Mouse (Mus musculus): Measurements from ENCODE around the gene Fcna. TPM values are rescaled to one million over a fixed set of nuclear protein-coding genes. Genes with fewer than 3 reads are reported as not detected.

Fcna gene
- polyA plus RNA-seq, 1 experiment from 2014 or later = 0.52 TPM

GRCm38 (mm10) chr2:25625986-25626385, 1.8 kb downstream of the Fcna start:
- Histone ChIP-seq H3K9ac (replicated peaks; ENCODE audit: low read length) (no peak overlapping the region), H3K9me3 (replicated peaks; ENCODE audit: control insufficient read depth, low read length) (no peaks in the 10 kb centered on the region), H3K27ac (replicated peaks; ENCODE audit: low read depth, low read length) (no peak overlapping the region), H3K4me1 (ENCODE audit: control insufficient read depth, insufficient read depth, low read length) (no peaks in the 10 kb centered on the region), H3K4me3 (ENCODE audit: low read depth, low read length) (no peak overlapping the region), H3K4me2 (ENCODE audit: low read depth, low read length) (no peak overlapping the region), H3K27me3 (ENCODE audit: control insufficient read depth, insufficient read depth, low read length) (no peaks in the 10 kb centered on the region), H3K36me3 (replicated peaks; ENCODE audit: control insufficient read depth, insufficient read depth, low read depth, low read length) (no peaks in the 10 kb centered on the region)
- 66% methylated on average over 5 of the region's 5 CpGs for WGBS
- DNase-seq (ENCODE audit: low spot score) = no peak
- no peak for ATAC-seq (replicated peaks; ENCODE audit: insufficient number of reproducible peaks, low FRiP score, low TSS enrichment, low read depth)

GRCm38 (mm10) chr2:25621229-25622200, 6.3 kb downstream of the Fcna start, which contains the start of gene Tmem141:
Gene Tmem141 (minus strand): TSS chr2:25622005.
- peak; percentile 88 for ATAC-seq (replicated peaks; ENCODE audit: insufficient number of reproducible peaks, low FRiP score, low TSS enrichment, low read depth)
- no peaks in the 10 kb centered on the region for H3K9me3 ChIP-seq (replicated peaks; ENCODE audit: control insufficient read depth, low read length)
- WGBS = 6% methylated on average over 34 of the region's 34 CpGs

GRCm38 (mm10) chr2:25620852-25621228, 7.0 kb downstream of the Fcna start:
- H3K27ac ChIP-seq (replicated peaks; ENCODE audit: low read depth, low read length) = no peak overlapping the region
- H3K27me3 ChIP-seq (ENCODE audit: control insufficient read depth, insufficient read depth, low read length) = peaks cover 20% of the 10 kb centered on the region
- no peaks in the 10 kb centered on the region for H3K36me3 ChIP-seq (replicated peaks; ENCODE audit: control insufficient read depth, insufficient read depth, low read depth, low read length)
- no peaks in the 10 kb centered on the region for H3K4me1 ChIP-seq (ENCODE audit: control insufficient read depth, insufficient read depth, low read length)
- DNase-seq (ENCODE audit: low spot score) (no peak), ATAC-seq (replicated peaks; ENCODE audit: insufficient number of reproducible peaks, low FRiP score, low TSS enrichment, low read depth) (no peak)
- H3K4me2 ChIP-seq (ENCODE audit: low read depth, low read length) = no peak overlapping the region
- 79% methylated on average over 4 of the region's 4 CpGs for WGBS
- no peak overlapping the region for H3K4me3 ChIP-seq (ENCODE audit: low read depth, low read length)
- no peak overlapping the region for H3K9ac ChIP-seq (replicated peaks; ENCODE audit: low read length)
- no peaks in the 10 kb centered on the region for H3K9me3 ChIP-seq (replicated peaks; ENCODE audit: control insufficient read depth, low read length)

More at GRCm38 (mm10) chr2:25621229-25622200, 6.3 kb downstream of the Fcna start, which contains the start of gene Tmem141:
- Histone ChIP-seq H3K36me3 (replicated peaks; ENCODE audit: control insufficient read depth, insufficient read depth, low read depth, low read length) (no peaks in the 10 kb centered on the region), H3K9ac (replicated peaks; ENCODE audit: low read length) (peak within 1 kb of the TSS; percentile 71), H3K27me3 (ENCODE audit: control insufficient read depth, insufficient read depth, low read length) (peaks cover 13% of the 10 kb centered on the region), H3K4me1 (ENCODE audit: control insufficient read depth, insufficient read depth, low read length) (no peaks in the 10 kb centered on the region), H3K4me2 (ENCODE audit: low read depth, low read length) (peak within 1 kb of the TSS; percentile 71), H3K4me3 (ENCODE audit: low read depth, low read length) (peak within 1 kb of the TSS; percentile 36), H3K27ac (replicated peaks; ENCODE audit: low read depth, low read length) (no peak within 1 kb of the TSS)
- peak; percentile 85 for DNase-seq (ENCODE audit: low spot score)

GRCm38 (mm10) chr2:25620386-25620785, 7.4 kb downstream of the Fcna start:
- H3K4me2 ChIP-seq (ENCODE audit: low read depth, low read length) = no peak overlapping the region
- DNase-seq (ENCODE audit: low spot score) (no peak), ATAC-seq (replicated peaks; ENCODE audit: insufficient number of reproducible peaks, low FRiP score, low TSS enrichment, low read depth) (no peak)
- H3K9me3 ChIP-seq (replicated peaks; ENCODE audit: control insufficient read depth, low read length) = no peaks in the 10 kb centered on the region
- no peak overlapping the region for H3K27ac ChIP-seq (replicated peaks; ENCODE audit: low read depth, low read length)
- no peaks in the 10 kb centered on the region for H3K4me1 ChIP-seq (ENCODE audit: control insufficient read depth, insufficient read depth, low read length)
- H3K4me3 ChIP-seq (ENCODE audit: low read depth, low read length) = no peak overlapping the region
- peaks cover 24% of the 10 kb centered on the region for H3K27me3 ChIP-seq (ENCODE audit: control insufficient read depth, insufficient read depth, low read length)
- 78% methylated on average over 6 of the region's 6 CpGs for WGBS
- no peaks in the 10 kb centered on the region for H3K36me3 ChIP-seq (replicated peaks; ENCODE audit: control insufficient read depth, insufficient read depth, low read depth, low read length)
- H3K9ac ChIP-seq (replicated peaks; ENCODE audit: low read length) = no peak overlapping the region

GRCm38 (mm10) chr2:25617578-25617977, 10.3 kb downstream of the Fcna start, which contains the start of gene Ccdc183:
Gene Ccdc183 (minus strand): TSS chr2:25617678.
- Histone ChIP-seq H3K9ac (replicated peaks; ENCODE audit: low read length) (no peak within 1 kb of the TSS), H3K36me3 (replicated peaks; ENCODE audit: control insufficient read depth, insufficient read depth, low read depth, low read length) (no peaks in the 10 kb centered on the region), H3K27ac (replicated peaks; ENCODE audit: low read depth, low read length) (no peak within 1 kb of the TSS), H3K4me3 (ENCODE audit: low read depth, low read length) (no peak within 1 kb of the TSS), H3K9me3 (replicated peaks; ENCODE audit: control insufficient read depth, low read length) (no peaks in the 10 kb centered on the region), H3K27me3 (ENCODE audit: control insufficient read depth, insufficient read depth, low read length) (peaks cover 26% of the 10 kb centered on the region), H3K4me2 (ENCODE audit: low read depth, low read length) (no peak within 1 kb of the TSS), H3K4me1 (ENCODE audit: control insufficient read depth, insufficient read depth, low read length) (no peaks in the 10 kb centered on the region)
- DNase-seq (ENCODE audit: low spot score) = no peak
- 84% methylated on average over 3 of the region's 3 CpGs for WGBS
- no peak for ATAC-seq (replicated peaks; ENCODE audit: insufficient number of reproducible peaks, low FRiP score, low TSS enrichment, low read depth)

- no peak for DNase-seq (ENCODE audit: low spot score)
- ATAC-seq (replicated peaks; ENCODE audit: insufficient number of reproducible peaks, low FRiP score, low TSS enrichment, low read depth) = no peak
- H3K27ac ChIP-seq (replicated peaks; ENCODE audit: low read depth, low read length) = no peak overlapping the region
- H3K27me3 ChIP-seq (ENCODE audit: control insufficient read depth, insufficient read depth, low read length) = peaks cover 26% of the 10 kb centered on the region
- H3K4me3 ChIP-seq (ENCODE audit: low read depth, low read length) = no peak overlapping the region
- no peak overlapping the region for H3K4me2 ChIP-seq (ENCODE audit: low read depth, low read length)
- 18% methylated on average over 22 of the region's 22 CpGs for WGBS
- no peak overlapping the region for H3K9ac ChIP-seq (replicated peaks; ENCODE audit: low read length)
- no peaks in the 10 kb centered on the region for H3K9me3 ChIP-seq (replicated peaks; ENCODE audit: control insufficient read depth, low read length)
- H3K36me3 ChIP-seq (replicated peaks; ENCODE audit: control insufficient read depth, insufficient read depth, low read depth, low read length) = no peaks in the 10 kb centered on the region
- no peaks in the 10 kb centered on the region for H3K4me1 ChIP-seq (ENCODE audit: control insufficient read depth, insufficient read depth, low read length)
Observed at GRCm38 (mm10) chr2:25616398-25616797, 11.4 kb downstream of the Fcna start.

GRCm38 (mm10) chr2:25608671-25609070, 19.2 kb downstream of the Fcna start:
- peak; percentile 9; the same call in 1 of the 2 replicates for ATAC-seq (replicated peaks; ENCODE audit: insufficient number of reproducible peaks, low FRiP score, low TSS enrichment, low read depth)

More at GRCm38 (mm10) chr2:25608671-25609070, 19.2 kb downstream of the Fcna start:
- H3K27me3 ChIP-seq (ENCODE audit: control insufficient read depth, insufficient read depth, low read length) = no peaks in the 10 kb centered on the region
- WGBS = 71% methylated on average over 10 of the region's 10 CpGs
- peak overlapping the region; percentile 46 for H3K9ac ChIP-seq (replicated peaks; ENCODE audit: low read length)
- no peaks in the 10 kb centered on the region for H3K9me3 ChIP-seq (replicated peaks; ENCODE audit: control insufficient read depth, low read length)
- peak overlapping the region; percentile 15; the same call in 1 of the 2 replicates for H3K4me3 ChIP-seq (ENCODE audit: low read depth, low read length)
- H3K4me2 ChIP-seq (ENCODE audit: low read depth, low read length) = peak overlapping the region; percentile 30
- peaks cover 2% of the 10 kb centered on the region; the same call in 1 of the 2 replicates for H3K4me1 ChIP-seq (ENCODE audit: control insufficient read depth, insufficient read depth, low read length)
- H3K36me3 ChIP-seq (replicated peaks; ENCODE audit: control insufficient read depth, insufficient read depth, low read depth, low read length) = no peaks in the 10 kb centered on the region
- no peak overlapping the region for H3K27ac ChIP-seq (replicated peaks; ENCODE audit: low read depth, low read length)
- no peak for DNase-seq (ENCODE audit: low spot score)

All from embryonic facial prominence, embryonic 11.5 days (tissue).